8 mouse cellular contexts compared by ENCODE assay signal in genomic region chr13:23761871-23762821, GRCm38 (mm10). TPM values are rescaled to one million over a fixed set of nuclear protein-coding genes. Genes with fewer than 3 reads are reported as not detected.
DNase-seq lines count a peak whose midpoint lies in the region; ATAC-seq and TF ChIP-seq lines count a peak whose summit lies in the region.
"Not testable (repeated sequence)": the region's sequence is repeated elsewhere in the genome, so short reads cannot be mapped to it uniquely, and the experiment has no call there.

Gene Hist1h3a (minus strand): TSS chr13:23762386.

- 1% methylated on average over 25 of the region's 52 CpGs for WGBS in forebrain, embryonic 11.5 days
- WGBS in liver, embryonic 15.5 days (ENCODE audit: insufficient replicate concordance): under 1% methylated on average over 33 of the region's 52 CpGs
- under 1% methylated on average over 29 of the region's 52 CpGs for WGBS in stomach, postnatal 0 days

- not testable (repeated sequence) for TF ChIP-seq CTCF in stomach, postnatal 0 days (IDR thresholded peaks at IDR 0.05; ENCODE audit: low read depth)

- H3K4me1 ChIP-seq in forebrain, embryonic 11.5 days (replicated peaks; ENCODE audit: control insufficient read depth, insufficient read depth, low read length); stomach, postnatal 0 days (replicated peaks; ENCODE audit: control insufficient read depth, insufficient read depth): not testable (repeated sequence)
- peaks cover 63% of the 10 kb centered on the region for H3K4me1 ChIP-seq in liver, embryonic 15.5 days (replicated peaks)

- peak; percentile 46 for TF ChIP-seq EP300 in stomach, postnatal 0 days (optimal IDR thresholded peaks at IDR 0.05)

- not testable (repeated sequence) for H3K9me3 ChIP-seq in forebrain, embryonic 11.5 days (ENCODE audit: control insufficient read depth, low read length); liver, embryonic 15.5 days (replicated peaks); stomach, postnatal 0 days (ENCODE audit: control insufficient read depth, low read length)

- DNase-seq in CD8-positive naive resting alpha-beta T cell, adult 2 months (ENCODE audit: low read depth in 2 of 2, low spot score in 2 of 2): peak; percentile 52
- DNase-seq in c-Kit-positive CD71-positive TER-119-negative erythroid progenitor cells, embryonic 14.5 days (ENCODE audit: low read depth): peak; percentile 84
- peak; percentile 79 for DNase-seq in forebrain, embryonic 11.5 days (ENCODE audit: low spot score)
- peak; percentile 70 to 80 for DNase-seq in heart, postnatal 10 days
- peak; percentile 55 to 68 for DNase-seq in kidney, postnatal 36 days
- peak; percentile 64 for DNase-seq in neural tube, embryonic 10.5 days (ENCODE audit: extremely low spot score, low spot score)
- DNase-seq in stomach, postnatal 0 days (ENCODE audit: low spot score): peak; percentile 47

- peak within 1 kb of the TSS; percentile 55 for H3K4me3 ChIP-seq in forebrain, embryonic 11.5 days (ENCODE audit: low read depth, low read length)
- peak within 1 kb of the TSS; percentile 61 for H3K4me3 ChIP-seq in liver, embryonic 15.5 days (replicated peaks)
- peak within 1 kb of the TSS; percentile 52 for H3K4me3 ChIP-seq in stomach, postnatal 0 days (ENCODE audit: low read depth, low read length)

- peak within 1 kb of the TSS; percentile 77 for H3K9ac ChIP-seq in forebrain, embryonic 11.5 days (ENCODE audit: low read length)
- H3K9ac ChIP-seq in liver, embryonic 15.5 days: peak within 1 kb of the TSS; percentile 67
- peak within 1 kb of the TSS; percentile 58 for H3K9ac ChIP-seq in stomach, postnatal 0 days (ENCODE audit: low read length)

- peak within 1 kb of the TSS; percentile 74 for H3K4me2 ChIP-seq in forebrain, embryonic 11.5 days (ENCODE audit: low read depth, low read length, severe bottlenecking)
- H3K4me2 ChIP-seq in liver, embryonic 15.5 days: peak within 1 kb of the TSS; percentile 87
- peak within 1 kb of the TSS; percentile 90 for H3K4me2 ChIP-seq in stomach, postnatal 0 days (replicated peaks; ENCODE audit: low read depth)

- not testable (repeated sequence) for H3K36me3 ChIP-seq in forebrain, embryonic 11.5 days (ENCODE audit: control insufficient read depth, insufficient read depth, low read length); liver, embryonic 15.5 days (replicated peaks); stomach, postnatal 0 days (ENCODE audit: control insufficient read depth, insufficient read depth, low read length)

- ATAC-seq in forebrain, embryonic 11.5 days (replicated peaks; ENCODE audit: low FRiP score): peak; percentile 62
- ATAC-seq in liver, embryonic 15.5 days (ENCODE audit: insufficient read depth): peak; percentile 48
- ATAC-seq in stomach, postnatal 0 days (ENCODE audit: low FRiP score, low TSS enrichment): peak; percentile 59

- not testable (repeated sequence) for H3K27me3 ChIP-seq in forebrain, embryonic 11.5 days (ENCODE audit: control insufficient read depth, insufficient read depth, low read length); liver, embryonic 15.5 days; stomach, postnatal 0 days (ENCODE audit: control insufficient read depth, insufficient read depth, low read length)

- intact Hi-C loops in heart, postnatal 10 days (cut with DNase I): loop anchor here (5.0 kb wide), 1 partner anchor 1710 kb away; no protein-coding TSS in a partner anchor

- H3K27ac ChIP-seq in forebrain, embryonic 11.5 days (ENCODE audit: low read depth, low read length): peak within 1 kb of the TSS; percentile 95
- peak within 1 kb of the TSS; percentile 99 for H3K27ac ChIP-seq in liver, embryonic 15.5 days (replicated peaks)
- H3K27ac ChIP-seq in stomach, postnatal 0 days (replicated peaks): peak within 1 kb of the TSS; percentile 88

RNA-seq across cellular contexts. Expression of gene Hist1h3a, which starts in this region (rescaled TPM):
- polyA plus RNA-seq in forebrain, embryonic 11.5 days (2014; fragmentation: Nextera tagmentation; extraction: Ambion mirVana): 2.9 and 5.4 TPM in 2 replicates
- 100 to 1,000 TPM; 160 to 202 TPM for total RNA-seq in heart, postnatal 10 days (2021)
- polyA plus RNA-seq in liver, embryonic 15.5 days (2015; fragmentation: Nextera tagmentation; extraction: Ambion mirVana): 6.4 and 7.6 TPM in 2 replicates
- 1.9 and 3.7 TPM in 2 replicates for polyA plus RNA-seq in stomach, postnatal 0 days (2015; fragmentation: Nextera tagmentation; extraction: Ambion mirVana)

Comparison
In these comparisons a context has a peak if more than half of its experiments do, and no peak if none do; other contexts are left out.
1. Peak in every context shown above with its lines: DNase-seq, ATAC-seq, H3K4me3 ChIP-seq and H3K27ac ChIP-seq.